Mouse (Mus musculus) right cerebral cortex, adult 2 months (tissue): Measurements from ENCODE around the gene Tescl.
A peak's percentile ranks its signal among the peaks of the same experiment; 100 is the strongest.

Experiments used
- DNase-seq, 2 experiments: peaks; one replicate each; pipeline ENCODE4 v3.0.0; 2021 to 2022; ENCODE audit warnings: low spot score in 2 of 2

Gene Tescl

DNA sequence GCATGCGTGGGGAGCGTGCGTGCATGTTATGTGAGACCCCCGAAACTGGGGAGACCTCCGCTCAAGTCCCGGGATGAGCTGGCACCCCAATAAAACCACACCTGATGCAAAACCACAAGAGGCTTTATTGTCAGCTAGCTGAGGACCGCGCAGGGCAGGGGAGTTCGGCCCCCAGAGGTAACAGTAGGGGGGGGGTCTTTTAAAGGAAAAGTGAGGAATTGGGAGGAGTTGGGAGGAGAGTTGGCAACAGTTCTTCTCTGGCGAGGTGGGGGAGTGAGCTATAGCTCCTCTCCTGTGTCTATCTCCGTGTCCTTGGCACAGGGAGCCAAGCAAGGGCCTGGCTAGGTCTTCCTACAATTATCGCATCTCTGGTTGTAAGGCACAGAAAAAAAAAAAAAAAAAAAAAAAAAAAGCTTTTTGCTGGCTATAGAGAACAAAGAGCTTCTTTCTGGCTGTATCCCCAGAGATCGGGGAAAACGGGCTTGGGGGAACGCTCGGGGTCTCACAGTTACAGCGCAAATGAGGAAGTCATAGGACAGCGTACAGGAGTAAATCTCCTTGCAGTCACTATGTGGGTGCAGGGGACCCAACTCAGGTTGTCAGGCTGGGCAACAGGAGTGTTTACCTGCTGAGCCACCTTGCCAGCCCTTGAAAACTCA lies 33.8 kb downstream of the Tescl start:
- peak in 1 of 2 experiments; percentile 25 for DNase-seq

GRCm38 (mm10) chr7:24298973-24299708 lies 34.6 kb downstream of the Tescl start:
- peak; percentile 89 to 90 for DNase-seq

DNA sequence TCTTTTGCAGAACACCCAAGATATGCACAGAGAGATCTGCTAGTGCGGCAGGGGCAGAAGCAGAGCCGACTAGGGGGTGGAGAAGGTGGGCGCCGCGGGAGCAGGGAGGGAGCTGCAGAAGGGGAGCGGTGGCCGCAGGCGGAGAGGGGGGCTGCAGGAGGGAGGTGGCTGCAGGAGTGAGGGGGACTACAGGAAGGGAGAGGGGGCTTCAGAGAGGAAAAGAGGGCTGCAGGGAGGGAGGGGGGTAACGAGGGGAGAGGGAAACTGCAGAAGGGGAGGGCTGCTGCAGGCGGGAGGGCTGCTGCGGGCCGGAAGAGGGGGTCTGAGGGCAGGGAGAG lies 35.1 kb downstream of the Tescl start:
- DNase-seq, result no peak

DNA sequence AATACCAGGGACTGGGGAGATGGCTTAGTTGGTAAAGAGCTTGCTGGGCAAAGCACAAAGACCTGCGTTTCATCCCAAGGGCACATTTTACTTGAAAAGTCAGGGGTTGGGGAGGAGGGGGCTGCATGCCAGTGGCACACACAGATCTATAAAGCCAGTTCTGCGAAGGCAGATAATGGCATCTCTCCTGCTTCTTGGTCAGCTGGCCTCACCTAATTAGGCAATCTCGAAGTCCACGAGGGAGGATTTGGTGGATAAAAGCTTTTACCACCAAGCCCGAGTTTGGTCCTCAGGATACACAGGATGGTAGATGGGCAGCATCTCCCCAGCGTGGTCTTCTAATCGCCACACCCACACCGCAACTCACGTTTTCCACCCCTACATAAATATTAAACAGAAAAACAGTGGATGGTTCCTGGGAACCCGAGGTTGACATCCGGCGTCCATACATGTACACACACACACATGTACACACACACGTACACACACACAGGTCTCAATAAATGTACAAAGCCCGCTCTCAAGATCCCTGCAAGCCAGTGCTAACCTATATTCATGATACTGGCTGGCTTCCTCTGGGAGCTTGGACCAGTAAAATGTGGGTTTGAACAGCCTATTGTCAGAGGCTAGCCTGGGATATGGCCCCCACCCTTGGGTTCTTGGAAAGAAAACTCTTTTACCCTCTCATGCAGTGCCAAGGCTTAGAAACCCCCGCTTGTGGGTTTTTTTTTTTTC lies 36.2 kb downstream of the Tescl start:
- no peak for DNase-seq

GRCm38 (mm10) chr7:24296386-24296785 lies 37.4 kb downstream of the Tescl start:
- no peak for DNase-seq

GRCm38 (mm10) chr7:24295376-24295775 lies 38.4 kb downstream of the Tescl start:
- DNase-seq, result no peak

GRCm38 (mm10) chr7:24294763-24295162 lies 39.0 kb downstream of the Tescl start:
- DNase-seq, result no peak

- DNase-seq, result no peak
Measured at GRCm38 (mm10) chr7:24293061-24293851, 40.5 kb downstream of the Tescl start.

GRCm38 (mm10) chr7:24291387-24292090 lies 42.2 kb downstream of the Tescl start:
- no peak for DNase-seq

GRCm38 (mm10) chr7:24290106-24290693 lies 43.5 kb downstream of the Tescl start:
- no peak for DNase-seq

DNA sequence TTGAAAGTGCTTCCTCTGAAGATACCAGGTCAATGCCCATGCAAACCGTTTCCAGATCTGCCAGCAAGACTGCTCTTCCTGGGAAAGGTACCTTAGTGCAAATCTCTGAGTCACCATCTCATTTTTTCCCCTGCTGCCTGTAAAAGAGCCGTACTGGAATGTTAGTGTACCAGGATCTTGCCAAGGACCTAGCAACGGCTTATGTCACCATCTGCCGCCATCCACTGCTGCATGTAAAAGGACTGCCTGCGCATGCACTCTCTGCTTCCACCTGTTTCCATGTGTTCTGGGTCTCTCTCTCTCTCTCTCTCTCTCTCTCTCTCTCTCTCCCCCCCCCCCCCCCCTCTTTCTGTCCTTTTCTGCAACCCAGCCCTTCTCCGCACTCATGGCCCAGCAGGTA lies 45.2 kb downstream of the Tescl start:
- no peak for DNase-seq

- no peak for DNase-seq
Measured at GRCm38 (mm10) chr7:24287670-24288069, 46.1 kb downstream of the Tescl start.

GRCm38 (mm10) chr7:24286916-24287315 lies 46.8 kb downstream of the Tescl start:
- DNase-seq, result no peak

- no peak for DNase-seq
Measured at GRCm38 (mm10) chr7:24286090-24286489, 47.6 kb downstream of the Tescl start.
